Mouse (Mus musculus) cerebellum, postnatal 25 days (tissue): ENCODE measurements at regions not wholly inside any gene's neighbourhood (a gene's known extent, or its start where the extent isn't known, plus 50 kb on each side); places are given as distances from the start of the nearest gene placed in this dataset.

Experiments used
- DNase-seq, 2 experiments: peaks; one replicate each; pipeline ENCODE4 v3.0.0; 2021; ENCODE audit warnings: mixed read lengths in 2 of 2

GRCm38 (mm10) chr3:39952556-39952955 is 578.5 kb upstream of the Intu start:
- DNase-seq, result no peak

- no peak for DNase-seq
Observed at GRCm38 (mm10) chr3:39961836-39962640, 569.0 kb upstream of the Intu start.

- DNase-seq, result no peak
Observed at GRCm38 (mm10) chr3:39965431-39965830, 565.7 kb upstream of the Intu start.

GRCm38 (mm10) chr3:39966390-39966789 is 564.7 kb upstream of the Intu start:
- DNase-seq, result no peak

- DNase-seq, result no peak
Observed at GRCm38 (mm10) chr3:39976937-39977336, 554.1 kb upstream of the Intu start.

GRCm38 (mm10) chr3:39978916-39979679 is 552.0 kb upstream of the Intu start:
- DNase-seq, result no peak

- DNase-seq, result no peak
Observed at GRCm38 (mm10) chr3:39982656-39983055, 548.4 kb upstream of the Intu start.

GRCm38 (mm10) chr3:39987710-39988109 is 543.4 kb upstream of the Intu start:
- no peak for DNase-seq

GRCm38 (mm10) chr3:39998628-39999027 is 532.5 kb upstream of the Intu start:
- DNase-seq, result peak; percentile 17 to 65

GRCm38 (mm10) chr3:39999846-40000245 is 531.2 kb upstream of the Intu start:
- DNase-seq, result no peak

GRCm38 (mm10) chr3:40002838-40003237 is 528.2 kb upstream of the Intu start:
- DNase-seq, result no peak

- no peak for DNase-seq
Observed at GRCm38 (mm10) chr3:40010051-40010450, 521.0 kb upstream of the Intu start.

GRCm38 (mm10) chr3:40021682-40022081 is 509.4 kb upstream of the Intu start:
- no peak for DNase-seq

- no peak for DNase-seq
Observed at GRCm38 (mm10) chr3:40027713-40028112, 503.4 kb upstream of the Intu start.

GRCm38 (mm10) chr3:40036177-40036576 is 494.9 kb upstream of the Intu start:
- no peak for DNase-seq

GRCm38 (mm10) chr3:40049721-40050120 is 481.4 kb upstream of the Intu start:
- DNase-seq, result no peak

- DNase-seq, result no peak
Observed at GRCm38 (mm10) chr3:40058281-40058680, 472.8 kb upstream of the Intu start.

- DNase-seq, result no peak
Observed at GRCm38 (mm10) chr3:40058719-40059420, 472.2 kb upstream of the Intu start.

GRCm38 (mm10) chr3:40070137-40070667 is 460.9 kb upstream of the Intu start:
- no peak for DNase-seq

- DNase-seq, result no peak
Observed at GRCm38 (mm10) chr3:40076824-40077223, 454.3 kb upstream of the Intu start.

GRCm38 (mm10) chr3:40085116-40085515 is 446.0 kb upstream of the Intu start:
- DNase-seq, result no peak

- DNase-seq, result no peak
Observed at GRCm38 (mm10) chr3:40091773-40092343, 439.2 kb upstream of the Intu start.
